Mouse (Mus musculus) C2C12 (cell line): Measurements from ENCODE around the gene H2-Q7. TPM values are rescaled to one million over a fixed set of nuclear protein-coding genes. Genes with fewer than 3 reads are reported as not detected.
"Not testable (repeated sequence)": the region's sequence is repeated elsewhere in the genome, so short reads cannot be mapped to it uniquely, and the experiment has no call there.

Experiments used
- H3K27me3 ChIP-seq: one replicate; pipeline ENCODE4 v1.6.1; 2011; ENCODE audit not compliant: control insufficient read depth, insufficient read depth, insufficient read length
- H3K36me3 ChIP-seq: one replicate; pipeline ENCODE4 v1.6.1; 2011; ENCODE audit not compliant: control insufficient read depth, insufficient read depth
- H3K4me3 ChIP-seq: one replicate; pipeline ENCODE4 v1.5.1; 2011; ENCODE audit warnings: mild to moderate bottlenecking, control low read depth; ENCODE audit not compliant: poor library complexity, insufficient read depth, severe bottlenecking
- H3K79me2 ChIP-seq: one replicate; pipeline ENCODE4 v1.6.1; 2011; ENCODE audit not compliant: control insufficient read depth, insufficient read depth
- H3K79me3 ChIP-seq: one replicate; pipeline ENCODE4 v1.6.1; 2011; ENCODE audit warnings: low read depth, control low read depth
- H3ac ChIP-seq: one replicate; pipeline ENCODE3; 2011; ENCODE audit warnings: low read depth; ENCODE audit not compliant: control insufficient read depth, insufficient read length
- CEBPB ChIP-seq: IDR thresholded peaks from one replicate; pipeline ENCODE4 v1.6.1; 2011; ENCODE audit warnings: low read depth, mild to moderate bottlenecking, control low read depth, moderate library complexity
- CTCF ChIP-seq: IDR thresholded peaks from one replicate; pipeline ENCODE4 v1.5.1; 2011; ENCODE audit not compliant: control insufficient read depth, insufficient read depth, insufficient read length
- MYOD1 ChIP-seq: IDR thresholded peaks from one replicate; pipeline ENCODE4 v1.6.1; 2011; ENCODE audit warnings: low read depth; ENCODE audit not compliant: control insufficient read depth, insufficient read length
- USF1 ChIP-seq: IDR thresholded peaks from one replicate; pipeline ENCODE4 v1.6.1; 2011; ENCODE audit warnings: low read depth, mild to moderate bottlenecking, control low read depth, moderate library complexity
- long read RNA-seq, 2 experiments: library from polyadenylated mRNA; unstranded; transcript quantifications; one replicate each; pipeline ENCODE4 v2.0.0; 2019 to 2020
- polyA plus RNA-seq: library from polyadenylated mRNA; unstranded; fragments of >200 nt; fragmentation: generic; extraction: Trizol; gene quantifications from one replicate; pipeline ENCODE4 v1.2.1, GENCODE M21; 2012; ENCODE audit warnings: missing spikeins

H2-Q7 gene
- 0.14 TPM for polyA plus RNA-seq
- long read RNA-seq, experiment 1, partial matches to known transcripts = 0 of 2 reads
- long read RNA-seq, experiment 1, other reads (novel, unspliced or antisense) = 2 of 2 reads
- long read RNA-seq, experiment 2 = 0 reads

DNA sequence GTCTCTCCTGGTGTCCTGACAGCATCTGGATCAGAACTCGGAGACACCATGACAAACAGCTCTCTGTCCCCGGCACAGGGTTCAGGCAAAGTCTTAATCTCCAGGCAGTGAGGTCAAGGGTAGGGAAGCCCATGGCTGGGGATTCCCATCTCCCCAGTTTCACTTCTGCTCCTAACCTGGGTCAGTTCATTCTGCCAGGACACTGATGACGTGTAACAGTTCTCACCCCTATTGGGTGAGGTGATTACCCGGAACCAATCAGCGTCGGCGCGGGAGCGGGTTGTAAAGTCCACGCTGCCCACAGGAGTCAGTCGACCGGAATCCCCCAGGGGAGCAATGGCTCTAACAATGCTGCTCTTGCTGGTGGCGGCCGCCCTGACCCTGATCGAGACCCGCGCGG, at the start of gene H2-Q7:
Gene H2-Q7 (plus strand): TSS at position 271 of the 400 bp plus-strand sequence.
- not testable (repeated sequence) for H3K79me3 ChIP-seq, H3ac ChIP-seq, H3K79me2 ChIP-seq, H3K36me3 ChIP-seq, H3K27me3 ChIP-seq, H3K4me3 ChIP-seq

DNA sequence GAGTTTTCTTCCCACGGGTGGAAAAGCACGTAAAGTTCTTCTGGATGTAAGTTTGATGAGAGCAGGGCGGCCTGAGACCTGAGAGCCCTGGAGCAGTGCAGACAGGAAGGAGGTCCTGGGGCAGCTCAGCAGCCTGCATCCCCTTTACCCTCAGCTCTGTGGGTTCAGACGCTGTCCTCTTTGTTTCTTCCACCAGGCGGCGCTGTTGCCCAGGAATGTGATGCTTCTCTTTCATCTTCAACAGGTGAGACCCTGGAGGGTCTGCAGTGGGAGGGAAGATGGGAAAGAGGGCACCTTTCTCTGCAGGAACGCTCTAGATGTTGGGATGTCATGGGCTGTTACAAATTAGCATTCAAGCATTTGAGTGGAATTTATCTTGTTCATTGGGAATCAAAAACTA, 49.2 kb upstream of the H2-Q7 start:
- not testable (repeated sequence) for H3K79me3 ChIP-seq, H3ac ChIP-seq, H3K79me2 ChIP-seq

DNA sequence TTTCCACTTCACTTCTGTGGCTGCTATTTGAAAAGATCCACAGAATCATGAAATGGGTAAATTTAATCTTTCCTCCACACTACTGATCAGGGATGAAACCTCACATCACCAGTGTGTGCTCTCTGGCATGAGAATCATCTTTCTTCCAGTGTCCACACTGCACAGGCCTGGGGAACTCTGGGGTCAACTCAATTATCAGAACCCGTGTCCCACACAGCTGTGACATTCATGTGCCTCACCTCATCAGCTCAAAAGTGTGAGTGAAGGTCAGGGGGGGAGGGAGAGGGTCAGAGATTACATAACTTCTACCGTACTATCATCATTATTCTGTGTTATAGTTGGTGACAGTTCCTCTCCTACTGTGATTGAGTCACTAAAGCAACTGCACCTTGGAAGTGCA, 46.3 kb upstream of the H2-Q7 start:
- not testable (repeated sequence) for H3ac ChIP-seq, H3K79me2 ChIP-seq

More for the DNA sequence above, 49.2 kb upstream of the H2-Q7 start:
- not testable (repeated sequence) for H3K4me3 ChIP-seq, H3K27me3 ChIP-seq, H3K36me3 ChIP-seq

DNA sequence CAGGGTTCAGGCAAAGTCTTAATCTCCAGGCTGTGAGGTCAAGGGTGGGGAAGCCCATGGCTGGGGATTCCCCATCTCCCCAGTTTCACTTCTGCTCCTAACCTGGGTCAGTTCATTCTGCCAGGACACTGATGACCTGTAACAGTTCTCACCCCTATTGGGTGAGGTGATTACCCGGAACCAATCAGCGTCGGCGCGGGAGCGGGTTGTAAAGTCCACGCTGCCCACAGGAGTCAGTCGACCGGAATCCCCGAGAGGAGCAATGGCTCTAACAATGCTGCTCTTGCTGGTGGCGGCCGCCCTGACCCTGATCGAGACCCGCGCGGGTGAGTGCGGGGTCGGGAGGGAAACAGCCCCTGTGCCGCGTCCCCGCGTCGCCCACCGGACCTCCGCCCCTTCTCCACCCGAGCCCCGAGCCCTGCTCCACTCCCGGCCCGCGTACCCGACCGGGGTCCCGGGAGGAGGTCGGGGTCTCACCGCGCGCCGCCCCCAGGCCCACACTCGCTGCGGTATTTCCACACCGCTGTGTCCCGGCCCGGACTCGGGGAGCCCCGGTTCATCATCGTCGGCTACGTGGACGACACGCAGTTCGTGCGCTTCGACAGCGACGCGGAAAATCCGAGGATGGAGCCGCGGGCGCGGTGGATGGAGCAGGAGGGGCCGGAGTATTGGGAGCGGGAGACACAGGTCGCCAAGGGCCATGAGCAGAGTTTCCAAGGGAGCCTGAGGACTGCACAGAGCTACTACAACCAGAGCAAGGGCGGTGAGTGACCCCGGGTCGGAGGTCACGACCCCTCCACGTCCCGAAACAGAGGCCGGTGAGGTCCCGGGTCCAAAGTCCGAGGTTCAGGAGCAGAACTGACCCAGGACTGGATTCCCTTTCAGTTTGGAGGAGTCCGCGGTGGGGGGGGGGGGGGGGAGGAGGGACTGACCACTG, 44.8 kb upstream of the H2-Q7 start:
- H3ac ChIP-seq, H3K36me3 ChIP-seq, H3K4me3 ChIP-seq, H3K79me3 ChIP-seq, H3K79me2 ChIP-seq, H3K27me3 ChIP-seq: not testable (repeated sequence)

More for the DNA sequence above, 46.3 kb upstream of the H2-Q7 start:
- H3K79me3 ChIP-seq, H3K36me3 ChIP-seq, H3K27me3 ChIP-seq, H3K4me3 ChIP-seq: not testable (repeated sequence)

DNA sequence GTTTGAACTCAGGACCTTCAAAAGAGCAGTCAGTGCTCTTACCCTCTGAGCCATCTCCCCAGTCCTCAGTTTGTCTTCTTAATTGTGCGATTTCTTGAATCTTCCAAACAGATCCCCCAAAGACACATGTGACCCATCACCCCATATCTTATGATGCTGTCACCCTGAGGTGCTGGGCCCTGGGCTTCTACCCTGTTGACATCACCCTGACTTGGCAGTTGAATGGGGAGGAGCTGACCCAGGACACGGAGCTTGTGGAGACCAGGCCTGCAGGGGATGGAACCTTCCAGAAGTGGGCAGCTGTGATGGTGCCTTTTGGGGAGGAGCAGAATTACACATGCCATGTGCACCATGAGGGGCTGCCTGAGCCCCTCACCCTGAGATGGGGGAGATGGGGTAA, 42.0 kb upstream of the H2-Q7 start:
- not testable (repeated sequence) for H3K4me3 ChIP-seq, H3K27me3 ChIP-seq, H3K36me3 ChIP-seq, H3ac ChIP-seq, H3K79me3 ChIP-seq, H3K79me2 ChIP-seq

DNA sequence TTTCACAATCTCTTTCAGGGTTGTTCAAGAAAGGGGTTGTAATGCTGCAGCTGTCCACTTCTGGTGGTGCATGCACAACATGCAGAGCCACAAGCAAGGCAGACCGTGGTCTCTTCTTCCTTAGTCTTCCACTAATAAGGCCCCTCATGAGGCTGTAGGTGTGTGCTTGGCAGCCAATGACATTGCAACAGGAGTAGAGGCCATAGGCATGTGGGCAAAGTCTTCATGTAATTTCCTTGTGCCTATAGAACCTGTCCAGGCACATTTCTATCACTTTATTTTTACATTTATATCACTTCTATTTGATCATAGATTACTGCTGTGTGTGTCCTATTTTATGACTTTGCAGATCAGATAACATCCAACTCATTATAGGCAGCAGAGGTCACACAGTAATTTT, 25.9 kb upstream of the H2-Q7 start:
- not testable (repeated sequence) for H3K36me3 ChIP-seq, H3K79me3 ChIP-seq, H3K27me3 ChIP-seq, H3K4me3 ChIP-seq, H3K79me2 ChIP-seq, H3ac ChIP-seq

DNA sequence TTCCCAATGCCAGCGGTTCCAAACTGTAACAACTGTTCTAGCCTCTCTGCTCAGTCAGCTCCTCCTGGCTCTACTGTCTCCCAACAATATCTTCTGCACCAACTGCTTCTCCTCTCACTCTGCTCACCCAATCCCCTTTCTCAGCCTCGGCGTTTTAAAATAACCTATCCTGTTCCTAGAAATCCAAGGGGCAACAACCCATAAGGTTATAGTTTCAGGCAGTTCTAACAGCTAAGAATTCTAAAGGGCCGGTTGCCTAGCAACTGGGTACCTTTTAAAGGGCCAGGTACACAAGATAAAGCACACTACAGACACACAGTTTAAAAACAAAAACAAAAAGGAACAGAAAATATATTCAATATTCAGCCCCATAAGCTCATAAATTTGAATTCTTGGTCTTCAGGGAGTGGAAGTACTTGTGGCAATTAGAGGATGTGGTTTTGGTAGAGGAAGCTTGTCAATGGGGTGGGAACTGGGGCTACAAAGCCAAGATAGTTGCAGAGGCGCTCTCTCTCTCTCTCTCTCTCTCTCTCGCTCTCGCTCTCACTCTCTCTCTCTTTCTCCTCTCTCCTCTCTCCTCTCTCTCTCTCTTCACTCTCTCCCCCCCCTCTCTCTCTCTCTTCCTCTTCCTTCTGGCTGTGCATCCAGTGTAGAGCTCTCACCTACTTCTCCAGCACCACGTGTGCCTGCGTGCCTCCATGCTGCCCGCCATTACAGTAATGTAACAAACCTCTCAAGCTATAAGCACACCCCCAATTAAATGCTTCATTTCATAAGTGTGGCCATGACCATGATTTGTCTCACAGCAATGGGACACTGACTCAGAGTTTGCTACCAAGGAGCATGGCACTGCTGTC, 23.5 kb upstream of the H2-Q7 start:
- H3K79me3 ChIP-seq, H3ac ChIP-seq, H3K79me2 ChIP-seq, H3K27me3 ChIP-seq, H3K36me3 ChIP-seq, H3K4me3 ChIP-seq: not testable (repeated sequence)

DNA sequence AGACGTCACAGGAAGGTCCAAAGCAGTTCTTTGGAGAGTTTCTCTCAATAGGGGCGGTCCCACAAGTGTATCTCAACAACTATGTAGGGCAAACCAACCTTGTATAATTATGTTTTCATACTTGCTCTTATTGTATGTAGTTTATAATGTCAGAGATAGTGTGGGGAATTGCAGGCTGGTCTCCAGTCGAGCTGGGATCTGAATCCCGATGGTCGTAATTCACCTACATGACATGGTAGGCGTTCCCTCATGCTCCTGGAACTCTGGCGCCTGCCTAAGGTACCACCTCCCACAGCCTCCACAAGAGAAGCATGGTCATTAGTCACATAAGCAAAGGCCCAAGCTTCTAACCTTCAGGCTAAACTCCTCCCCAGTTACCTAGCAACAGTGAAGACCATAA, 20.2 kb upstream of the H2-Q7 start:
- Histone ChIP-seq H3K4me3 (no peak overlapping the region), H3ac (no peak overlapping the region), H3K79me2 (no peaks in the 10 kb centered on the region), H3K79me3 (no peaks in the 10 kb centered on the region), H3K27me3 (no peaks in the 10 kb centered on the region), H3K36me3 (no peaks in the 10 kb centered on the region)
- TF ChIP-seq USF1 (no peak), MYOD1 (no peak), CEBPB (no peak), CTCF (no peak)

DNA sequence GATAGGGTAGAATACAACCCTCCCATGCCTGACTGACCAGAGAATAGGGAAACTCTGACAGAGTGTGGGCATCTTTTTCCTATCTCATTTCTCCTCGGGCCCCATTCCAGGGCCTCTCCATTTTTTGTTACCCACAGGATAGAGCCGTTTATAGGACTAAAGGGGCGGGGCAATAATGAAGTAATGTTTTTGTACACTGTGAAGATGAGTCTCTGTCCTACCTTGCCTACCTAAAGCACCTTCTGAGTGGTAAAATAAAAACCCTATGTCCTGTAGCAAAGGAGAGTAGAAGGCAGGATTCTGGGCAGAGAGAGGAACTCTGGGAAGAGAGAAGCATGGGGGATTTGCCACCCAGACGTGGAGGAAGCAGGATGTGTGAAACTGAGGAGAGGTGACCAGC, 19.4 kb upstream of the H2-Q7 start:
- H3K79me3 ChIP-seq, H3ac ChIP-seq, H3K27me3 ChIP-seq, H3K36me3 ChIP-seq, H3K79me2 ChIP-seq, H3K4me3 ChIP-seq: not testable (repeated sequence)

DNA sequence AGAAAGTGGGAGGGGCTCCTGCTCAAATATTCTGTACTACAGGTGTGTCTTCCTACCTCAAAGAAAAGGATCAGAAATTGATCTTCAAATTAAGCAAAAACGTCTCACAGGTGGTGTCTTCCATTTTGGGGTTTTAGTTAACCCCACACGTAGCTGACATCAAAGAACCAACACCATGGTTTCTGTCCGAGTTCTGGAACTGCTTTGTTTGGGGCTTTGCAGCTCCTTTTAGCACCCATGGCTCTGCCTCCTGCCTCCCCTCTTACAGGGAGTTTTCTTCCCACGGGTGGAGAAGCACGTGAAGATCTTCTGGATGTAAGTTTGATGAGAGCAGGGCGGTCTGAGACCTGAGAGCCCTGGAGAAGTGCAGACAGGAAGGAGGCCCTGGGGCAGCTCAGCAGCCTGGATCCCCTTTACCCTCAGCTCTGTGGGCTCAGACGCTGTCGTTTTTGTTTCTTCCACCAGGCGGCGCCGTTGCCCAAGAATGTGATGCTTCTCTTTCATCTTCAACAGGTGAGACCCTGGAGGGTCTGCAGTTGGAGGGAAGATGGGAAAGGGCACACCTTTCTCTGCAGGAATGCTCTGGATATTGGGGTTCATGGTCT, 18.6 kb upstream of the H2-Q7 start:
- not testable (repeated sequence) for H3ac ChIP-seq, H3K36me3 ChIP-seq, H3K27me3 ChIP-seq, H3K79me2 ChIP-seq, H3K4me3 ChIP-seq, H3K79me3 ChIP-seq
